Mouse (Mus musculus): ENCODE results near the gene Insig2.

Insig2 gene

DNA sequence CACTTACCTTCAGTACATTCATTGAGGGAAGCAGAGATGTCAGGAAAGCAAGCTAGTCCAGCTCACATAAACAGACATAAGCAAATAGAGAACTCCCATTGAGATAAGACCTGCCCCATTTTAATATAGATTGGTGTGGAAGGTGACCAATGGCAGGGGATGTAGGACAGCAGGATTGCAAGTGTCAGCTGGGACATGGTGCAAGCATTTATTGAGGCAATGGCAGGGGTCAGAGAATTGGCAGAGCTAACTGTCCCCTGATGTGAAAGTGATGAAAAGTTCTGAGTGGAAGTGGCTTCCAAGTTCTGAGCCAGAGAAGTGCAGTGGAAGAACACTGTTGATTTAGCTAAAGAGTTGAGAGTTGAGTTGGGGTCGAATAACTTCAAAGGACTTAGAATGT lies at the start of gene Insig2:
Gene Insig2 (minus strand): TSS at position 105 of the 400 bp plus-strand sequence.
- no peak for DNase-seq (ENCODE audit: low read depth, low spot score)

DNA sequence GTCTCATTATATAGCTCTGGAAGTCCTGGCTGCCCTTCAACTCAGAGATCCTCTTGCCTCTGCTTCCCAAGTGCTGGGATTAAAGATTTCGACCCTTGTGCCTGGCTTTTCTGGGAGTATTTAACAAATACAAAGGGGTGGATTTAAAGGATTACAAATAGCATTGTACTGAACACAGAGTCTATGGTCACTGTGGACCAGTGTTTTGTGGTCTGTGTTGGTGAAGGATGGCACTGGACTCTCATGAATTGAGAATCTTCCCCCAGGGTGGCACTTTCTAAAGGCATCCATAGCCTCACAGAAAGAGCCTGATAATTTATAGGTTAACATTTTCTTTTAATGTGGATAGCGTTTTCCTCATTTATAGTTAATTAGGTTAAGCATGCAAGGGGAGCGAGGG lies 49.2 kb upstream of the Insig2 start:
- DNase-seq (ENCODE audit: low read depth, low spot score), result no peak

DNA sequence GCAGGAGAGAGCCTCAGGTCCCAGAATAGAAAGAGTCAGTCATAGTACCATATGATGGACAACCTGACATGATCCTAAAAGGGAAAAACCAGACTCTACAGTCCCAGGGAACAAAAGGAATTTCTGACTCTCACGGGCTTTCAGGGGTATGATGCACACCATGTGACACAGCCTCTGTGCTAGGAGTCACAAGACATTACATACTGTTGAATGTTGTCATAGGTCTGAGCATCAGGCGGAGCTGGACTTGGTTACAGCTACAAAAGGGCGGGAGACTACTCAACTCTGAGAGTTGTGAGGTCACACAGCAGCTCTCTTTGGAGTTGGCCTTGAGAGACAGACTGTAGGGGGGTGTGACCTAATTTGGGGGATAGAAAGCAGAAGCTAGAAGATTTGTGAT lies 47.6 kb upstream of the Insig2 start:
- DNase-seq (ENCODE audit: low read depth, low spot score), result no peak

DNA sequence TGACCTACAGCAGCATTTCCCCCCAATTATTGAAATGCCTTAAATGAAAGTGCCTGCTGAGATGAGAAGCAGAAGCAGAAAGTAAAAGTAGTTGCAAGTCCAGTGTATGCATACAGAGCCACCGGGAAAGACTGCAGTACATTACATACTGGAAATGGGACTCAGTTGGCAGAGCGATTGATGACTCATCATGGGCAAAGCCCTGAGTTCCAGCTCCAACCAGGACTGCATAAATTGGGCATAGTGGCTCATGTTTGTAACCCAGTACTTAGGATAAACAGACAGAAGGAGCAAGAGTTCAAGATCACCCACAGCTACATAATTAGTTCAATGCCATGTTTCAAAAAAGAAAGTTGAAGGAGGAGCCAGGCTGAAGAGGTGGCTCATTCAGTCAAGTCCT lies 45.5 kb upstream of the Insig2 start:
- DNase-seq (ENCODE audit: low read depth, low spot score), result no peak

DNA sequence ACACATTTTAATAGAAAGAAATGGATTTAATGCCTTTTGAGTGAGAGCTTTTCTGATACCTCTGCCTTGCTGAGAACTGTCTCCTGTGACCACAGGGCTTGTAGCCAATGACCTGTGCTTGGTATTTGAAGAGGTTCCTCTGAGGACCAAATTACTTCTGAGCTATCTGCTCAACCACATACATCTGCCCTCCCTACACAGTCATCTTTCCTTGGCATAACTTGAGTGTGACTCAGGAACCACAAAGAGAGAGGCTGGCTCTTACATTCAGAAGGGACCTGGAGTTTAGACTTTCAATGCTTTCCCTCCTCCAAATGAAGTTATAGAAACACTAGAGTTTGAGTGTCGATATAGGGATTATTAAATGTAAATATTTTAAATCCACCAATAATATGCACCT lies 45.0 kb upstream of the Insig2 start:
- no peak for DNase-seq (ENCODE audit: low read depth, low spot score)

DNA sequence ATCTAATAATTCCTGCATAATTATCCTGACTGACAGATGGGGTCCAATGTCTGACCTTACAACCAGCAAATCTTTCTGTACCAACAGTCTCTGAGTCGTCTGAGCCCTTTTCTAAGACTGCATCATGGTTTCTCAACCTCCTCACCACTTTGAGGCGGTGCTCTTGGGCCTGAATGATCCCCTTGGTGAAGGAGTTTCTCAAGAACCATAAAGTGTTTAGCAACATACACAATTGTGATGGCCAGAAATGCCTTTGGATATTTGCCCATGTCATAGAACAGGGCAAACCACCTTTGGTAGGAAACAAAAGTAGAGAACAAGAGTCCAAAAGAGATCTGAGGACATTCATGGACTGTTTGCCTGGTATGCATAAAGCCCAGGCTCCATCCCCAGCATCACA lies 41.2 kb upstream of the Insig2 start:
- no peak for DNase-seq (ENCODE audit: low read depth, low spot score)

DNA sequence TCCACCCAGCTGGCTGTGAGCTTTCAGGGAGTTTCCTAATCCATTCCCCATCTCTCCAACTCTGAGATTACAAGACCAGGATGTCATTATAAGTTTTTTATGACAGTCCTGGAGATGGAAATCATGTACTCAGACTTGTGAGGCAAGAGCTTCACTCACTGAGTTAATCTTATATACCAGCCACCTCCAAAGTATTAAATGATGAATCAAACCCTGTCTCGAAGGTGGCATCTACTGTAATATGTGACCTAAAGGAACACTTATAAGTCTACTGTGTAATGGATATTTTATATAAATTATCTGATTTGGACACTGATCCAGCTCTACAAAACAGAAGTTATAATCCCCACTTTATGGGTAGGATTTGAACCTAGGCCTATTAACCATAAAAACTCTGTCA lies 40.3 kb upstream of the Insig2 start:
- DNase-seq (ENCODE audit: low read depth, low spot score), result no peak

DNA sequence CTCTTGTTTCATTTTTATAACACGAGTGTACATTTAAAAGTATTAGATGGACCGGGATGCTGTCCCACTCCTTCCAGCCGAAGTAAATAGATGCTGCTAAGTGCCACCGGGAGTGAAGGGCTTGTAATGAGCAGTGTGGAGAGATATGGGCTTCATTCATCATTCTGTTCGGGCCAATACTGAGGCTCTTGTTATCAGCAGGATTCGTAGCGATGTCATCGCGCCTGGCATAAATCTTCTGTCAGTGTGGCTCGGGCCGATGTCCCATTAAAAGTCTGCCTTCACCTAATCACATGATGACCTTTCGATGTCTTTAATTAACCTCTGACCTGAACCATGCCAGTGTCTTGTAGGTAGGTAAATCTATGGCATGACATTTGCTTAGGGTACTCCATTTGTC lies 39.1 kb upstream of the Insig2 start:
- DNase-seq (ENCODE audit: low read depth, low spot score), result no peak

DNA sequence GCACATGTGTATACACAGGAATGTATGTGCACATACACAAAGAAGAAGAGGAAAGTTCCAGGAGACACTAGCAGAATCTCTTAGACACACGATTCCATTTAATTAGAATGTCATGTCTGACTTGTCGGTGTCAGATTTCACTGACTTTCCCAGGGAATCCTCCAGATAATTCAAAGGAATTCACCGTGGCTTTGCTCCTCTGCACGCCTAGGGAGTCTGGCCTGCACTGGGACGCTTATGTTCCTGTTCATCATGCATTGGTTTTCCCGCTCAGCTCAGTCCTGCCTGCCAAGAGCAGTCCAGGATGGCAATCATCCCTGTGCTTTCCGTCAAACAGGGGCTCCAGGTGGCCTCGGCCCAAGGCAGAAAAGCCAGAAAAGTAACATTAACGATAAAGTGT lies 34.9 kb upstream of the Insig2 start:
- DNase-seq (ENCODE audit: low read depth, low spot score), result no peak

DNA sequence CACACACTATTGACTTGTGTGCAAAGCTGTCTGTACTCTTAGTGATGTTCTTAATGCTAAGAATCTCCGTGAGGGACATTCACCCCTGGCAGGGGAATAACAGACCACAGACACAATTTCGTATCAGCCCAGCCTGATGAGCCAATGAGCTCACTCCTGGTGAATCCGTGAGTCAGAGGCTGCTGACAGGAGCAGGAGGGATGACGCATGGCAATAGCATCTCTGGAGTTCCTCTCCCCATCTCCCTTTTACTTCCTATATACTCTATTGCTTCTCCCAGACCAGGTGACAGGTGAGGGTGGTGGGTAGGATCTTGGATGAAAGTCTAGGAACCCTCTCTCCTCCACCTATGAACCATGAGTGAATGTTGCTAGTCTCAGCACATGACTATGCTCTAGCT lies 28.2 kb upstream of the Insig2 start:
- DNase-seq (ENCODE audit: low read depth, low spot score), result no peak

DNA sequence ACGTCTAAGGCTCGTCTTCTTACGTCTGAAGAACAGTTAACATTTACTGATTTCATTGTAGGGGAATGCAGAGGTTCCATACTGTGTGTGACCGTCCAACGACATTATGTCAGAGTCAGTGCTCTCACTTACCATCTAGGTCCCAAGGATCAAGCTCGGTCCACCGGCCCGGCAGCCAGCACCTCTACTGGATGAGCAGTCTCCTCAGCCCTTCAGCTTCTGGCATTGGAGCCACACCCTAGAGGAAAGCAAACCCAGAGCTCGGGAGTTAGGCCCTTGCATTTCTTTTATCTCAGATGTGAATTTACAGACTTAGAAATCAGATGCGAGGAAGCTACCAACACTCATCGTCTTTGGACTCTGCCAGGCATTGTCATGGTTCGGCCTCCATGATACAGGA lies 27.3 kb upstream of the Insig2 start:
- no peak for DNase-seq (ENCODE audit: low read depth, low spot score)

DNA sequence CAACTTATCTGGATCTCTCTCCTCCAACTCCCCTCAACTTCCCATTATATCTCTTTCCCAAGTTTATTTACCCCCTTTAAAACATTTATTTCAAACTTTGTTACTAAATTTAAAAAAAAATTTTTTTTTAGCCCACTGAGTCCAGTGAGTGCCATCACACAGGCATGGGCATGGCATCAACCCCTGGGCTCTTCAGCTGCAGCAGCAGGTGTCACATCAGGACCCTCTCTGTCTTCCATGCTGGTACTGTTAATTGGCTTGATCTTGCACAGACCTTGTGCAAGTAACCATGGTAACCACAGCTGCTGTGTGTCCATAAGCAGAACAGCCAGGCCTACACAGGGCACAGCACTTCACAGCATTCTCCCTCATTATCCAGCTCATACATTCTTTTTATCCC lies 21.4 kb upstream of the Insig2 start:
- DNase-seq (ENCODE audit: low read depth, low spot score), result no peak

DNA sequence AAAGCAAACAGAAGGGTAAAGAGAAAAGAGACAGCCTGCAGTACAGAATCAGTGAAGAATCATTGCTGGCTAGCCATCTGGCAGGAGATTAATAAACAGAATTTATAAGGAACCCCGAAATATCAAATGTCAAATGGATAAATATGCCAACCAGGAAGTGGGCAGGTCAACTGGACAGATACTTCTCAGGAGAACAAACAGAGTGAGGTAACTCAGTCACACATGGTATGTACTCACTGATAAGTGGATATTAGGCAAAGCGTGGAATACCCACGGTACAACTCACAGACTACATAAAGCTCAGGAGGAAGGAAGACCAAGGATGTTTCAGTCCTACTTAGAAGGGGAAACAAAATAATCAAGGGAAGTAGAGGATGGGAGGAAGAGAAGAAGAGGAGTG lies 18.6 kb upstream of the Insig2 start:
- no peak for DNase-seq (ENCODE audit: low read depth, low spot score)

DNA sequence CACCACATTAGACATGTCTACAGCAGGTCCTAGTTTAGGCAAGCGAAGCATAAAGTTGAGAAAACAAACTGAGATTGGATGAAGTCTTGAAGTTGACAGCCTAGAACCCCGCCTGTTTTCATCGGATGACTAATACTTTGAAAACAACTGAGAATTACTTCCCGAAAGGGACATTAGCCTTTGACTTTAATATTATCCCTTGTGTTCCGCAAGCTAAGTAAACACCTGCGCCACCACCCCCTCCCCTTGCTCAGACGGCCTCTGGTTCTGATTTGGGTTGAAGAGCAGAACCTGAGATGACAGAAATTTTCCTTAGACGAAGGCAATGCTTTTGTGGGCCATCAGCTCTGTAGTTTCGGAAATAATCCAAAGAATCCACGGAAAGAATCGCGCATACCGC lies 18.2 kb upstream of the Insig2 start:
- no peak for DNase-seq (ENCODE audit: low read depth, low spot score)

DNA sequence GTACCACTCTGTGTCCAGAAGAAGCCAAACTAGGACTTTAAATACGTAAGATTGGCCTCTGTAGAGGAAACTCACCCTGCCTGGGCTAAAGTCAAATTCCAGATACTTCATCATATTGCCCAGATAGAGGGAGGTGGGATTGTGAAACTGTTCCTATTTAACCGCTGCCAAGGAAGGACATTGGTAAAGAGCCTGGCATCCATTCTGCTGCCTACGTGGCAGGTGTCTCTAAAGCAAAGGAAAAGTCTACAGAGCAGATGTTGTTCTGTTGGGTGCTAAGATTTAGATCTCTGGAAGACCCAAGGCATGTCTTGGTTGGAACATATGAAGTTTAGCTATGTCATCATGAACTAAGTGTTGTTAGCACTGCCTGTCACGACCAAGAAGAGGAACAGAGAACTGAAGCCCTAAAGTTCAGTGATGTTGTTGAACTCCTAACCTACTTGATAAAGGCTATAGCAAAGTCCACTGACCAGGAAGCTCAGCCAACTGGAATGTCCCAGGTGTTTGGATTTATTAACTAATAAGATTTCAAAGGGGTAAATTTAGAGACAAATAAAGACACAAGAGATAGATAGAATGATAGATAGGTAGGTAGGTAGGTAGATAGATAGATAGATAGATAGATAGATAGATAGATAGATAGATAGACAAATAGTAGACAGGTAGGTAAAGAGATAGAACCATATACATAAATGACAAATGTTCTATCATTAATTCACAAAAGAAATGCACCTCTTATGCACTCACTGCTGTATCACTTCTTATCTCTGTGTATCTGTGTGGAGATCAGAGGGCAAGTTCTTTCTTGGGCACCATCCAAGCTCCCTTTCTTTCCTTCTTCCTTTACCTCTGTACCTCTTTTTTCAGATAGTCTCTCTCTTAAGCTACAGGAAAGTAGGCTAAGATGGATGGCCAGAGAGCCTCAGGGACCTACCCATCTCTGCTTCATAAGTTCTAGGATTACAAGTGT lies 16.8 kb upstream of the Insig2 start:
- no peak for DNase-seq (ENCODE audit: low read depth, low spot score)

DNA sequence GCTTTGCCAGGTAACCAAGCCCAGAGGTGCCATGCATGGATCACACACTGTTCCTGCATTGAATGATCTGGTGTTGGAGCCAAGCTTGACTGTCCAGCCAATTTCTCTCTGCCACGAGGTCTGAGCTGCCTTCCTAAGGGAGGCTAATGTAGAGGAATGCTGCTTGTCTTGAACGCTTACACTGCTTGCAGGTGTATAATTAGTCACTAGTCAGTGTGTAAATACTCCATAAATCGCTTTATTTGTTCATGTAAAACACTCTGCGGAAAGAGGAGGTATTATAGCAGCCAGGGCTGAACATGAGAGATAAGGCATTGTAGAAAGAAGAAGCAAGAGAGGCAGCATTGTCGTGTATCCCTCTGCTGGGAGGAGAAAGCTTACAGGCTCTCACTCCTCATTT lies 11.6 kb upstream of the Insig2 start:
- DNase-seq (ENCODE audit: low read depth, low spot score), result no peak

DNA sequence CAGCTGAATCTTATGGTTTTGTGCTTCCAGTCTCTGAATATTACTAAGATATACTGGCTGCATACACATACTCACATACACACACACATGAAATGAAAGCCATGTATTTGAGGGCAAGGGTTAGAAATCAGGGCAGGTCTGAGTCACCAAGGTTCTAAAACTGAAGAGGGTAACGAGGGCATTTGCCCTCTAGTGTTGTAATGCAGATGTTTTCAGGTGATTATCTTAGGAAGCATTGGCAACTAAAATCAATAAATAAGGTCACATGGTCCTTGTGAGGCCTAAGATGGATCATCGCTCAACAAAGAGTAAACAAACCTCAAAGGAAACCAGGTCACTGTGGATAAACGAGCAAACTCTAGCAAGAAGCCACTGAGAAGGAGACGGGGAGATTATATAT lies 3.4 kb upstream of the Insig2 start:
- no peak for DNase-seq (ENCODE audit: low read depth, low spot score)

DNA sequence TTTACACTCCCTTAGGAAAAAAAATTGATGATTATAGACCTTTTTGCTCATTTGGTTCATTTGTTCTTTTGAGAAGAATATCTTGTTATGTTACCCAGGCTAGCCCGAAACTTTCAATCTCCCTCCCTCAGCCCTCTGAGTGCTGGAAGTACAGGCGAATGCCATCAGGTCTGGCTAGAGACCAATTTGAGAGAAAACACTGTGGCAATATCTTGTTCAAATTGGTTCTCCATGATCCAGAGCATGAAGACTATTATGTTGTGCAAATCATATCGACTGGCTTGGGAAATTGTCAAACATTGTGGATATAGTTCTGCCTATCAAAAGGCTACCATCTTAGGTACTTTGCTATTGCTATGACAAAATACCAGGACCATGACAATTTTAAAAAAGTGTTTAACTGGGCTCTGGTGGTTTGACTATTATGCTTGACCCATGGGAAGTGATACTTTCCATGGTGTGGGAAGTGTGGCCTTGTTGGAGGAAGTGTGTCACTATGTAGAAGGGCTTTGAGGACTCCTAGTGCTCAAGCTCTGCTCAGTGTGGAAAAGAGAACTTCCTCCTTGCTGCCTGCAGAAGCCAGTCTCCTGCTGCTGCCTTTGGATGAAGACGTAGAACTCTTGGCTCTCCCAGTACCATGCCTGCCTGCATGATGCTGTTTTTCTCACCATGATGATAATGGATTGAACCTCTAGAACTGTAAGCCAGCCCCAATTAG lies 1.8 kb upstream of the Insig2 start:
- DNase-seq (ENCODE audit: low read depth, low spot score), result no peak

DNA sequence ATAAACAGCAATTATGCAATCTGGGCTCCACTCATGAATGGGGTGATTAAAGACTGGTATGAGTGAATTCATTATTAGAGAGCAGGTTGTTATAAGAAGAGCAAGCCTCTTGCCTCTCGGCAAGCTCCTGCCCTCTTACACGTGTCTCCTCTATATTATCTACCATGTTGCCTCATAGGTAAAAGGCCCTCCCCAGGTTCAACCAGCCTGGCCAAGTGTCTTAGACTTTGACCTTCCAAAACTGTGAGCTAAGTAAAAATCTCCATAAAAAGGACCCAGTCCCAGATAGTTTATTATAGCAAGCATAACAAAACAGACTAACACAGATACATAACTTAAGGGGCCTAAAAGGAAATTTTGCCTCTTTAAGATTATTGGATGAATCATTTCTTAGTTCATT lies 1.8 kb downstream of the Insig2 start:
- DNase-seq (ENCODE audit: low read depth, low spot score), result no peak

DNA sequence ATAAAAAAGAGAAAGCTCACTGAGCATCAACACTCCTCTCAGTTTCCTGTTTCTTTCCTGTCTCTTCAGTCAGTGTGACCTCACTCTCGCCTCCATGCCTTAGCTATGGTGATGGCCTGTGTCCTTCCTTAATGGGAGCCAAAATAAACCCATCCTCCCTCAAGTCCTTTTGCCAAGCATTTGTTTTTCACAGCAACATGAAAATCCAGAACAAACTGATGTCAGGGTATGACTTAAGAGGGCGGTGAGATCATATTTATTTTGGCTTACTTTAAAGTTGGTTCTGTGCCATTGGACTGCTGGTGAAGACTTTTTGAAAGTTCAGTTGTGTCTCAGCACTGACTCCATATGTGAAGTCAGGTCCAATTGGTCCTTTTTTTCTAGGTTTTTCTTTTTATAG lies 3.0 kb downstream of the Insig2 start:
- no peak for DNase-seq (ENCODE audit: low read depth, low spot score)

DNA sequence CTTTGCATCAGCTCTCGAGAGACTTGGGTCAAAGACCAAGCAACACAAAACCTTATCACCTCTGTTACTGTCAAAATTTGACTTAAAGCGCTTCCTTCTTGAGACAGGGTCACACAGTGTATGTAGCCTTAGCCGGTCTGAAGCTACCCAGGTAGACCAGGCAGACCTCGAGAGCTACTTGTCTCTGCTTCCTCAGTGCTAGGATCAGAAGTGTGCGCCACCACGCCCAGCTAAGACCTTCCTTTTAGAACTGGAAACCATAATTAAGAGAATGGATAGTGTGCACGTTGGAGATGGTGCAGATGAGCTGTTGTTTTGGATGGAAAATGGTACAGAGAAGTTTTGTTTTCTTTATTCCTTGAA lies 4.2 kb downstream of the Insig2 start:
- no peak for DNase-seq (ENCODE audit: low read depth, low spot score)

DNA sequence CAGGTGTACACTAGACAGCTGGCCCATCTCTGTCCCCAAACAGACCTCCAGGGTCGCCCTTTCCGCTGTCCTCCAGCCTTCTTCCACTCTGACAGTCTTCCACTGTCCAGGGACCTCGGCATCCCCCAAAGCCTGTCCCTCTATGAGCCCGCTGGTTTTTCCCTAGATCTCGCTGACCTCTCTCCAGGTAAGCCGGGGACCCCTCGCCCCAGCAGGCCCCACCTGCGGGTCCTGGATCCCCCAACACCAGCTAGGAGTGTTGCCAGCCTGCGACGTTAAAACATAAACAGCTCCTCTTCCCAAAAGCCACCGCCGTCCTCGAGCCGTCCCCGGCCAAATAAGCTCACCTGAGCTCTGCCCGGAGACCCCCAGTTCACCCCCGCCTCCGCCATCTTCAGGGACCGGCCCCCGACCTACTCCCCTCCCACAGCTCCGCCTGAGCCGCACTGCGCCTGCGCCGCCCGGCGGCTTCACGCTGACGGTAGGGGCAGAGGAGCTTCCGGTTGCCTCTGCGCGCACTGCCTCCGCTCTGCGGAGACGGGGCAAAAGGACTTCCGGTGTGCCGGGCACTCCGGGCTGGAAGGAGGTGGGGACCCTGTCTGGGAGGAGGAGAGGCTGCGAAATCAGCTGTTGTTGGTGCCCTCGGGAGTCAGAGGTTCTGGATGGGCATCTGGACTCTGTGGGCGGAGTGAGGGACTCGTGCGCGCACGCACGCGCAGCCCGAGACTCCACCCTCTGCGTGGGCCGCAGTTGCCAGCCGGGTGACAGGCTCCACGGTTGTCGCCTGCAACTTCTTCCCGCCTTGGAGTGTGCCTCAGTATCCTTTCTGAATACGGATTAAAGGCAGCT lies 4.8 kb downstream of the Insig2 start:
- peak; percentile 91 for DNase-seq (ENCODE audit: low read depth, low spot score)

All from telencephalon, adult 2 months (tissue).